Mouse (Mus musculus) heart, adult 2 months (tissue): ENCODE results near the gene Kcnk3.

ENCODE experiments used
- CTCF ChIP-seq: fragments of 200-600 bp; IDR thresholded peaks from 2 replicates; pipeline ENCODE4 v1.8.1; 2022; ENCODE audit warnings: antibody characterized with exemption, mild to moderate bottlenecking, moderate library complexity
- EP300 ChIP-seq: fragments of 200-500 bp; IDR thresholded peaks from 2 replicates; pipeline ENCODE4 v1.6.1; 2011; ENCODE audit warnings: low read depth, low read length, control low read depth; ENCODE audit not compliant: insufficient read depth
- POLR2A ChIP-seq: fragments of 200-500 bp; IDR thresholded peaks from 2 replicates; pipeline ENCODE4 v1.6.1; 2011; ENCODE audit warnings: mild to moderate bottlenecking, low read depth, low read length, control low read depth; ENCODE audit not compliant: insufficient read depth

DNA sequence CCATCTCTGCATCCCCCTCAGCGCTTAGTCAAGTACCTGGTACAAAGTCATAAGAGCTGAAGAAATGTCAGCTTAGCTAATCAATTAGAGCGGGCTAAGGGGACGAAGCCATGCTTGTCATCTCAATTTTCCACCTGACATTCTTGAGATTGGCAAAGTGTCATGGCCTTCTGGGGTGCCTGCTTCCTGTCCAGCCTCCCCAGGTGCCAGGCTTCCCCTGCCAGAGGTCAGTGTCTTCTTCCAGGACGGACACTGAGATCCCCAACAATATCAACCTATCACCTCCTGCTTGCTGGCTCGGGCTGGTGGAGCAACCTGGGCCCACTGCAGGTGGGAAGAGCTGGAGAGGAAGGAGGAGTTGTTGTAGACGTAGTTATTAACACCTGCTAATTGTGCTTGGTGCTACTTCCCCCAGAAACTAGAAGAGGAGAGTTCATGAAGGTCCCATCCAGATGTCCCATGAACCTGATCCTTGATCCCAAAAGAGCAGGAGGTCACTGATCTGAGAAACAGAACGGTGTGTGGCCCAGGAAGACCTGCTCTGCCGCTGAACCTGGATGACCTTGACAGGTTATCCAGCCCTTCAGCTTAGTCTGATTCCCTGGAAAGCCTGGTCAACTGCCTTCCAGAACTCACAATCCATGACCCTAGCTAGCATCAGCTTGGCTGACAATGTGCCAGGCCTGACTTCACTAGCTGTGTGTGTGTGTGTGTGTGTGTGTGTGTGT lies 22.1 kb downstream of the Kcnk3 start:
- TF ChIP-seq CTCF = no peak
- no peak for TF ChIP-seq POLR2A
- no peak for TF ChIP-seq EP300
